Mouse (Mus musculus) monocyte, adult 2 months (primary cell): ENCODE data around the gene Cmip.
A peak's percentile ranks its signal among the peaks of the same experiment; 100 is the strongest.

ENCODE experiments used
- DNase-seq, 2 experiments: peaks; one replicate each; pipeline ENCODE4 v3.0.0; 2022; ENCODE audit warnings: low spot score in 2 of 2, low read depth in 1 of 2

The Cmip gene

GRCm38 (mm10) chr8:117454516-117455116, 197.8 kb downstream of the Cmip start:
- no peak for DNase-seq

- no peak for DNase-seq
Observed at GRCm38 (mm10) chr8:117455701-117456100, 198.8 kb downstream of the Cmip start.

GRCm38 (mm10) chr8:117458440-117458839, 201.6 kb downstream of the Cmip start:
- DNase-seq: no peak

- no peak for DNase-seq
Observed at GRCm38 (mm10) chr8:117462701-117463284, 205.9 kb downstream of the Cmip start.

- DNase-seq: no peak
Observed at GRCm38 (mm10) chr8:117464525-117464924, 207.7 kb downstream of the Cmip start.

- no peak for DNase-seq
Observed at GRCm38 (mm10) chr8:117465250-117465649, 208.4 kb downstream of the Cmip start.

- DNase-seq: no peak
Observed at GRCm38 (mm10) chr8:117467466-117467865, 210.6 kb downstream of the Cmip start.

GRCm38 (mm10) chr8:117469431-117470341, 212.8 kb downstream of the Cmip start:
- DNase-seq: no peak

GRCm38 (mm10) chr8:117470342-117470781, 213.5 kb downstream of the Cmip start:
- no peak for DNase-seq

- peak in 1 of 2 experiments; percentile 54 for DNase-seq
Observed at GRCm38 (mm10) chr8:117471174-117471573, 214.3 kb downstream of the Cmip start.

GRCm38 (mm10) chr8:117471655-117472054, 214.8 kb downstream of the Cmip start:
- no peak for DNase-seq

GRCm38 (mm10) chr8:117472332-117472731, 215.5 kb downstream of the Cmip start:
- no peak for DNase-seq

- peak; percentile 76 to 88 for DNase-seq
Observed at GRCm38 (mm10) chr8:117474944-117475343, 218.1 kb downstream of the Cmip start.

GRCm38 (mm10) chr8:117475819-117476218, 219.0 kb downstream of the Cmip start:
- peak; percentile 78 to 80 for DNase-seq

GRCm38 (mm10) chr8:117478082-117478481, 221.2 kb downstream of the Cmip start:
- no peak for DNase-seq

GRCm38 (mm10) chr8:117479996-117480395, 223.1 kb downstream of the Cmip start:
- DNase-seq: no peak

GRCm38 (mm10) chr8:117480516-117480915, 223.7 kb downstream of the Cmip start:
- no peak for DNase-seq

- peak; percentile 70 to 76 for DNase-seq
Observed at GRCm38 (mm10) chr8:117481830-117482229, 225.0 kb downstream of the Cmip start.

GRCm38 (mm10) chr8:117484731-117485130, 227.9 kb downstream of the Cmip start:
- DNase-seq: no peak

- no peak for DNase-seq
Observed at GRCm38 (mm10) chr8:117485316-117485715, 228.5 kb downstream of the Cmip start.

- DNase-seq: no peak
Observed at GRCm38 (mm10) chr8:117488246-117489005, 231.6 kb downstream of the Cmip start.
